Mouse (Mus musculus) midbrain, embryonic 11.5 days (tissue): ENCODE results near the gene Mta3. TPM values are rescaled to one million over a fixed set of nuclear protein-coding genes. Genes with fewer than 3 reads are reported as not detected.
A peak's percentile ranks its signal among the peaks of the same experiment; 100 is the strongest.

Experiments used
- ATAC-seq: fragments of 200-750 bp; cut with Nextera tagmentation; 2 replicates; pipeline ENCODE4 v1.8.0; 2017; ENCODE audit warnings: moderate TSS enrichment, moderate library complexity; ENCODE audit not compliant: low FRiP score
- DNase-seq: peaks from one replicate; pipeline ENCODE4 v3.0.0; 2015; ENCODE audit warnings: low spot score; ENCODE audit errors: missing footprints
- H3K27ac ChIP-seq: fragments of 300-500 bp; sonication (generic); 2 replicates; pipeline ENCODE4 v1.5.1; 2014; ENCODE audit warnings: low read depth, low read length
- H3K27me3 ChIP-seq: fragments of 300-500 bp; sonication (generic); 2 replicates; pipeline ENCODE4 v1.6.1; 2014; ENCODE audit warnings: mild to moderate bottlenecking, low read length, moderate library complexity, mixed read lengths; ENCODE audit not compliant: control insufficient read depth, insufficient read depth
- H3K36me3 ChIP-seq: fragments of 300-500 bp; sonication (generic); 2 replicates; pipeline ENCODE4 v1.6.1; 2014; ENCODE audit warnings: mild to moderate bottlenecking, low read length, moderate library complexity, mixed read lengths; ENCODE audit not compliant: control insufficient read depth, insufficient read depth
- H3K4me1 ChIP-seq: fragments of 300-500 bp; sonication (generic); 2 replicates; pipeline ENCODE4 v1.6.1; 2014; ENCODE audit warnings: low read length; ENCODE audit not compliant: control insufficient read depth, insufficient read depth
- H3K4me2 ChIP-seq: fragments of 300-500 bp; sonication (generic); 2 replicates; pipeline ENCODE4 v1.6.1; 2014; ENCODE audit warnings: mild to moderate bottlenecking, moderate library complexity
- H3K4me3 ChIP-seq: fragments of 300-500 bp; sonication (generic); 2 replicates; pipeline ENCODE4 v1.5.1; 2014; ENCODE audit warnings: low read depth, low read length
- H3K9ac ChIP-seq: fragments of 300-500 bp; sonication (generic); 2 replicates; pipeline ENCODE4 v1.6.1; 2014; ENCODE audit warnings: low read length
- H3K9me3 ChIP-seq: fragments of 300-500 bp; sonication (generic); 2 replicates; pipeline ENCODE4 v1.6.1; 2016; ENCODE audit warnings: low read length; ENCODE audit not compliant: control insufficient read depth
- WGBS: fragments of 180-500 bp; shearing (Covaris S2); extraction: QIAGEN DNeasy Blood & Tissue Kit; methylation state at CpG from one replicate; pipeline ENCODE4 v1.1.7; 2014; 5-methylcytosine and 5-hydroxymethylcytosine counted together
- polyA plus RNA-seq: library from polyadenylated mRNA; unstranded; fragments of >200 nt; fragmentation: Nextera tagmentation; extraction: Ambion mirVana; gene quantifications from 2 replicates; pipeline ENCODE4 v1.2.1, GENCODE M21; 2014

Gene Mta3
- polyA plus RNA-seq, 1 experiment from 2014 or later = 28.8 TPM

GRCm38 (mm10) chr17:83861444-83862133 lies 155.6 kb downstream of the Mta3 start:
- ATAC-seq = peak; percentile 95
- peak overlapping the region; percentile 15; the same call in 1 of the 2 replicates for H3K27ac ChIP-seq
- H3K4me1 ChIP-seq = 0 out of 2 replicates have a peak, but pooled peaks cover 2% of the 10 kb centered on the region
- peak overlapping the region; percentile 54 for H3K4me3 ChIP-seq
- H3K9me3 ChIP-seq = no peaks in the 10 kb centered on the region
- peak overlapping the region; percentile 62 for H3K4me2 ChIP-seq
- peak overlapping the region; percentile 72 for H3K9ac ChIP-seq
- H3K36me3 ChIP-seq = no peaks in the 10 kb centered on the region
- no peaks in the 10 kb centered on the region; the same call in 1 of the 2 replicates for H3K27me3 ChIP-seq
- peak; percentile 100 for DNase-seq
- under 1% methylated on average over 62 of the region's 62 CpGs for WGBS

- no peaks in the 10 kb centered on the region for H3K36me3 ChIP-seq
- ATAC-seq (peak; percentile 76), DNase-seq (peak; percentile 94)
- peak overlapping the region; percentile 57 for H3K9ac ChIP-seq
- H3K9me3 ChIP-seq = no peaks in the 10 kb centered on the region
- 0 out of 2 replicates have a peak, but pooled peaks cover 2% of the 10 kb centered on the region for H3K4me1 ChIP-seq
- H3K27me3 ChIP-seq = no peaks in the 10 kb centered on the region; the same call in 1 of the 2 replicates
- peak overlapping the region; percentile 15; the same call in 1 of the 2 replicates for H3K27ac ChIP-seq
- WGBS = under 1% methylated on average over 27 of the region's 27 CpGs
- peak overlapping the region; percentile 54 for H3K4me3 ChIP-seq
- peak overlapping the region; percentile 62 for H3K4me2 ChIP-seq
Observed at GRCm38 (mm10) chr17:83862134-83862881, 156.3 kb downstream of the Mta3 start.

GRCm38 (mm10) chr17:83865366-83865765 lies 159.4 kb downstream of the Mta3 start:
- ATAC-seq (no peak), DNase-seq (no peak)
- no peak overlapping the region for H3K4me2 ChIP-seq
- no peaks in the 10 kb centered on the region for H3K36me3 ChIP-seq
- WGBS = 67% methylated on average over 7 of the region's 7 CpGs
- H3K27ac ChIP-seq = no peak overlapping the region
- H3K4me3 ChIP-seq = no peak overlapping the region
- 0 out of 2 replicates have a peak, but pooled peaks cover 2% of the 10 kb centered on the region for H3K4me1 ChIP-seq
- no peak overlapping the region for H3K9ac ChIP-seq
- H3K27me3 ChIP-seq = no peaks in the 10 kb centered on the region; the same call in 1 of the 2 replicates
- no peaks in the 10 kb centered on the region for H3K9me3 ChIP-seq

- H3K4me1 ChIP-seq = 0 out of 2 replicates have a peak, but pooled peaks cover 2% of the 10 kb centered on the region
- H3K4me3 ChIP-seq = no peak overlapping the region
- WGBS = 16% methylated on average over 10 of the region's 10 CpGs
- DNase-seq (peak; percentile 95), ATAC-seq (no peak)
- H3K36me3 ChIP-seq = no peaks in the 10 kb centered on the region
- H3K27ac ChIP-seq = no peak overlapping the region
- H3K9ac ChIP-seq = no peak overlapping the region
- H3K27me3 ChIP-seq = no peaks in the 10 kb centered on the region; the same call in 1 of the 2 replicates
- no peak overlapping the region for H3K4me2 ChIP-seq
- no peaks in the 10 kb centered on the region for H3K9me3 ChIP-seq
Observed at GRCm38 (mm10) chr17:83866582-83866981, 160.6 kb downstream of the Mta3 start.

GRCm38 (mm10) chr17:83870385-83870784 lies 164.4 kb downstream of the Mta3 start:
- 87% methylated on average over 4 of the region's 4 CpGs for WGBS
- Histone ChIP-seq H3K4me1 (no peaks in the 10 kb centered on the region), H3K9me3 (no peaks in the 10 kb centered on the region), H3K9ac (no peak overlapping the region), H3K4me2 (no peak overlapping the region), H3K4me3 (no peak overlapping the region), H3K27ac (no peak overlapping the region), H3K36me3 (no peaks in the 10 kb centered on the region), H3K27me3 (no peaks in the 10 kb centered on the region)
- DNase-seq = no peak
- ATAC-seq = no peak

Other genes with a start within 250 kb of the Mta3 start
- 174 and 182 TPM in 2 replicates for gene Cox7a2l, start 188.8 kb upstream of the Mta3 start, polyA plus RNA-seq
- gene Kcng3, start 74.3 kb upstream of the Mta3 start, polyA plus RNA-seq = not detected in 2 replicates
- gene Haao, start 141.8 kb downstream of the Mta3 start, polyA plus RNA-seq = 0.22 TPM in 1 of 2 replicates, not detected in the other